Mouse (Mus musculus) lung, embryonic 16.5 days (tissue): ENCODE results near the gene Prcc. TPM values are rescaled to one million over a fixed set of nuclear protein-coding genes. Genes with fewer than 3 reads are reported as not detected.

ENCODE experiments used
- ATAC-seq: fragments of 200-750 bp; cut with Nextera tagmentation; 2 replicates; pipeline ENCODE4 v1.8.0; 2017; ENCODE audit warnings: low read depth, mild to moderate bottlenecking, moderate library complexity
- H3K27ac ChIP-seq: fragments of 300-500 bp; sonication (generic); 2 replicates; pipeline ENCODE4 v1.5.1; 2014; ENCODE audit warnings: mild to moderate bottlenecking, control low read depth, low read length
- H3K27me3 ChIP-seq: fragments of 300-500 bp; sonication (generic); 2 replicates; pipeline ENCODE4 v1.6.1; 2014; ENCODE audit warnings: low read depth, low read length, mixed read lengths; ENCODE audit not compliant: control insufficient read depth, insufficient read depth
- H3K36me3 ChIP-seq: fragments of 300-500 bp; sonication (generic); 2 replicates; pipeline ENCODE4 v1.6.1; 2014; ENCODE audit warnings: low read length; ENCODE audit not compliant: control insufficient read depth, insufficient read depth
- H3K4me1 ChIP-seq: fragments of 300-500 bp; sonication (generic); replicated peaks from 2 replicates; pipeline ENCODE4 v1.6.1; 2014; ENCODE audit warnings: low read length, mixed read lengths; ENCODE audit not compliant: control insufficient read depth, insufficient read depth
- H3K4me2 ChIP-seq: fragments of 300-500 bp; sonication (generic); 2 replicates; pipeline ENCODE4 v1.6.1; 2014; ENCODE audit warnings: low read depth, low read length, control low read depth
- H3K4me3 ChIP-seq: fragments of 300-500 bp; sonication (generic); 2 replicates; pipeline ENCODE4 v1.5.1; 2014; ENCODE audit warnings: mild to moderate bottlenecking, low read length, control low read depth
- H3K9ac ChIP-seq: fragments of 300-500 bp; sonication (generic); 2 replicates; pipeline ENCODE4 v1.6.1; 2014; ENCODE audit warnings: low read length, control low read depth
- H3K9me3 ChIP-seq: fragments of 300-500 bp; sonication (generic); 2 replicates; pipeline ENCODE4 v1.6.1; 2016; ENCODE audit warnings: low read length; ENCODE audit not compliant: control insufficient read depth
- WGBS: fragments of 180-500 bp; shearing (Covaris S2); extraction: QIAGEN DNeasy Blood & Tissue Kit; methylation state at CpG from one replicate; pipeline ENCODE4 v1.1.7; 2014; 5-methylcytosine and 5-hydroxymethylcytosine counted together
- polyA plus RNA-seq: library from polyadenylated mRNA; unstranded; fragments of >200 nt; fragmentation: Nextera tagmentation; extraction: Ambion mirVana; gene quantifications from 2 replicates; pipeline ENCODE4 v1.2.1, GENCODE M21; 2015

Prcc gene
- polyA plus RNA-seq, 1 experiment from 2014 or later = 11.7 TPM

DNA sequence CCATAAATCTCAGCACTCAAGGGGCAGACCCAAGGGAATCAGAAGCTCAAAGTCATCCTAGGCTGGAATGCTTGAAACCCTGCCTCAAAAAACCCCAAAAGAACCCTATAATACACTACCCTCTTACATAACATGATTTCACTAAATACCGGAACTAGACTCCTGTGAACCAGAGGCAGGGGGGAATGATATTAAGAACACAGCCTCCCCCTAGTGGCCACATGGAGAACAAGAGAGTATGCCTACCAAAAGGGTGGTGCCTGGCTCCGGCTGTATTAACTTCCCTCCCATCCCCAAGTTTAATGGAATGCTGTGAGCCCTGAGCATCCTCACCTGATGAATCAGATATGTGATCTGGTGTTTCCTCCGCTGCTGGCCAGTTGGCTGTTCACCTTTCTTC is 25.6 kb downstream of the Prcc start:
- Histone ChIP-seq H3K4me3 (no peak overlapping the region), H3K9ac (no peak overlapping the region), H3K27me3 (no peaks in the 10 kb centered on the region), H3K9me3 (no peaks in the 10 kb centered on the region), H3K36me3 (peaks cover 36% of the 10 kb centered on the region), H3K27ac (no peak overlapping the region), H3K4me1 (peaks cover 7% of the 10 kb centered on the region; the same call in 1 of the 2 replicates), H3K4me2 (no peak overlapping the region)
- peak; percentile 73 for ATAC-seq
- 33% methylated on average over 3 of the region's 3 CpGs for WGBS

DNA sequence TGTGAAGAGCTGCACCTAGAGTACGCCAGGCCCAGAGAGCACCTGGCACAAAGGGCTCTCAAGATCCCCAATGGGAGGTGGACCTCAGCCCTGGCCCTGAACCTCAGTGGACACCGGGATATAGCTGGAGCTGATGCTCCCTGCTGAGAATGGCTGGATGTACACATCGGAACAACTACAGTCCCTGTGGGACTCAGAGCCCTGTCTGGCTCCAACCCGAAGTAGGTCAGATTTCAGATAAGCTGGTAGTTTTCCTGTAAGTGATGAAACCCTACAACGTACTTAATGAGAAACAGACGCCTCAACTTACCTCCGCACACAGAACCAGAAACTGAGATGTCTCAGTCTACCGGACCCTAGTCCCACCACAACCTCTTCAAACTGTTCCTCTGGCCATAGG is 27.7 kb downstream of the Prcc start:
- H3K4me1 ChIP-seq = peaks cover 7% of the 10 kb centered on the region; the same call in 1 of the 2 replicates
- H3K4me3 ChIP-seq = no peak overlapping the region
- H3K9me3 ChIP-seq = no peaks in the 10 kb centered on the region
- no peak overlapping the region for H3K4me2 ChIP-seq
- no peaks in the 10 kb centered on the region for H3K27me3 ChIP-seq
- no peak overlapping the region for H3K27ac ChIP-seq
- peaks cover 25% of the 10 kb centered on the region for H3K36me3 ChIP-seq
- no peak for ATAC-seq
- no peak overlapping the region for H3K9ac ChIP-seq
- 89% methylated on average over 8 of the region's 8 CpGs for WGBS

DNA sequence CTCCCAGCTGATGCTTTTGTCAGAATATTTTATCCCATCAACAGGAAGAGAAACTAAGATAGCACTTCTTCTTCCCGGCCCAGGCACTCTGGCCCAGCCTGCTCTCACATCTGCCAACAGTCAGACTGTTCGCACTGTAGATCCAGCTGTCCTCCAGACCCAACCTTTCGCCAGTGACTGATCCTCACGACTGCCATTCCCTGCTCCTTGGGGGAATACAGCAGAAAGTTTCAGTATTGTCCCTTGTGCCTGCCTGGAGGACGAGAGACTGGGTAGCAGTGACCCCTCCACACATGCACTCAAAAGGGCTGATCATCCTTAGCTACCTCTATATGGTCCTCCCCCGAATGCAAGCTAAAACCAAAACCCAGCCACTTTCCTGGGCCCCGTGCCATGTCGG is 29.5 kb downstream of the Prcc start:
- H3K4me1 ChIP-seq = peaks cover 7% of the 10 kb centered on the region; the same call in 1 of the 2 replicates
- no peaks in the 10 kb centered on the region for H3K27me3 ChIP-seq
- no peaks in the 10 kb centered on the region for H3K9me3 ChIP-seq
- no peak for ATAC-seq
- H3K36me3 ChIP-seq = peaks cover 18% of the 10 kb centered on the region
- no peak overlapping the region for H3K9ac ChIP-seq
- no peak overlapping the region for H3K4me2 ChIP-seq
- 62% methylated on average over 8 of the region's 8 CpGs for WGBS
- H3K27ac ChIP-seq = no peak overlapping the region; the same call in 1 of the 2 replicates
- no peak overlapping the region for H3K4me3 ChIP-seq

DNA sequence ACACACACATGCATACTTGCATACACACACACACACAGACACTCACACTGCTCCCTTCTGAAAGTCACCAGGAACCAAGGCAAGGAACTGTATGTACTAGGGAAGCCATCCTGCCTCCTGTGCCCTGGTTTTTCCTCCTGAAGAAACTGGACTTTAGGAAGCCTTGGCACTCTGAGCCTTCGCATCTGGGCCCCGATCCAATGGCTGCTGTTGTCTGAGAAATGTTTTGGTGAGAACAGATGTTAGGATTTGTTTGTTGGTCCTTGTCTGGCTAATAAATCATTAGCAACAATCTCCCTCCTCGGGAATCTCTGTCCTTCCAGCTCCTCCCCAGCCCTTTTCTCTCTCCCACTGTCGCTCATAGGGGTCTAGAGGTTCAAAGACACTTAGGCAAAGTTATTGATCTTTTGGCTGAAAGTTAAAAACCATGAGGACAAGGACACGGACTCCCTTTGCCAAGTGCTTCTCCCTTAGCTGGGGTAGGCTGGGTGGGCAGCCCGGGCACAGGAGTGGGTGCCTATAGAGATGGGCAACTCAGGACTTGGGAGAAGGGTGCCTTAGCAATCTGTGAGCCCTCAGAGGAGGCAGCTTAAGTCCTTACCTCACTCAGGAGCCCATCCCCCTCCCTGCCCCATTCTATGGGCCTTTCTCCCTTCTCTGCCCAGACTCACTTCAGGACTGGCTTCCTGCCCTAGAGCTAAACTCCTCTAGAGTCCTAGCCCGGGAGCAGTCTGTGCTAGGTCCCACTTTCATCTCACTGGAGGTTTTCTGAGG is 30.4 kb downstream of the Prcc start:
- WGBS = 39% methylated on average over 7 of the region's 7 CpGs
- ATAC-seq = peak; percentile 32
- Histone ChIP-seq H3K4me3 (no peak overlapping the region), H3K36me3 (peaks cover 18% of the 10 kb centered on the region), H3K9ac (no peak overlapping the region), H3K27ac (no peak overlapping the region), H3K4me1 (peaks cover 7% of the 10 kb centered on the region; the same call in 1 of the 2 replicates), H3K9me3 (no peaks in the 10 kb centered on the region), H3K27me3 (no peaks in the 10 kb centered on the region), H3K4me2 (no peak overlapping the region)

DNA sequence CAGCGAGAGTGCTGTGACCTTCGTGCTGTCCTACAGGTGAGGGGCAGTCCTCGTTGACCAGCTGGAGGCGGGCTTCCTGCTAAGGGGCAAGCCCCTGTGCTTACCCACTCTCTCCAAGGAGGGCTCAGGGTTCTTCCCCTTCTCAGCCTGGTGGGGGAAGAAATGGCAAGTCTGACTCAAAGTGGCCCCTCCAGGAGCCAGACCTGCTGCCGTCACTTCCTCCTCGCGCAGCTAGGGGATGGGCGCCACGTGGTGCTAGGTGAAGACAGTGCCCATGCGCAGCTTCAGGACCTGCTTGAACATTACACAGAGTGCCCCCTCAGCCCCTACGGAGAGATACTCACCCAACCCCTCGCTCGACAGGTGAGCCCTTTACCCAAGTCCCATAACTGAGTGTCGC is 36.3 kb downstream of the Prcc start:
- no peaks in the 10 kb centered on the region for H3K4me1 ChIP-seq
- H3K4me2 ChIP-seq = no peak overlapping the region
- no peaks in the 10 kb centered on the region for H3K27me3 ChIP-seq
- 68% methylated on average over 14 of the region's 14 CpGs for WGBS
- H3K27ac ChIP-seq = no peak overlapping the region
- no peak overlapping the region for H3K4me3 ChIP-seq
- no peaks in the 10 kb centered on the region for H3K9me3 ChIP-seq
- H3K36me3 ChIP-seq = no peaks in the 10 kb centered on the region
- H3K9ac ChIP-seq = no peak overlapping the region
- ATAC-seq = no peak

DNA sequence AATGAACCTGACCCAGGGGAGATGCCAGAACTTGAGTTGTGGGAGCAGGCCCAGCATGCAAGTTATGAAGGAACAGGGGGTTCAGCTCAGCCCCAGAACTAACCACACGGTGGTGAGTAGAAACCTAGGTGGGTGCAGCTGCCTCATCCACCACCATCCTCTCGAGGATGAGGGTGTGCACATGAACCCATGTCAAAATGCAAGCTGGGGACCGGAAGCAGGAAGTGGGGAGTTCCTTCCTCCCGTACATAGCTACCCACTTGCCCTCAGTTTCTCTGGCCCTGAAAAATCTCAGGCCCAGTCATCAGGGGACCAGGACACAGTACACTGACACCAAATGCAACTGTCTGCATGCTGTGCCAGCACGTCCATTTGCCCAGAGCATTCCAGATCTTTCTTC is 37.7 kb downstream of the Prcc start:
- no peaks in the 10 kb centered on the region for H3K4me1 ChIP-seq
- no peak overlapping the region for H3K27ac ChIP-seq
- H3K4me3 ChIP-seq = no peak overlapping the region
- no peaks in the 10 kb centered on the region for H3K27me3 ChIP-seq
- H3K9ac ChIP-seq = no peak overlapping the region
- H3K36me3 ChIP-seq = no peaks in the 10 kb centered on the region
- no peaks in the 10 kb centered on the region for H3K9me3 ChIP-seq
- no peak for ATAC-seq
- H3K4me2 ChIP-seq = no peak overlapping the region
- WGBS = 66% methylated on average over 5 of the region's 5 CpGs

DNA sequence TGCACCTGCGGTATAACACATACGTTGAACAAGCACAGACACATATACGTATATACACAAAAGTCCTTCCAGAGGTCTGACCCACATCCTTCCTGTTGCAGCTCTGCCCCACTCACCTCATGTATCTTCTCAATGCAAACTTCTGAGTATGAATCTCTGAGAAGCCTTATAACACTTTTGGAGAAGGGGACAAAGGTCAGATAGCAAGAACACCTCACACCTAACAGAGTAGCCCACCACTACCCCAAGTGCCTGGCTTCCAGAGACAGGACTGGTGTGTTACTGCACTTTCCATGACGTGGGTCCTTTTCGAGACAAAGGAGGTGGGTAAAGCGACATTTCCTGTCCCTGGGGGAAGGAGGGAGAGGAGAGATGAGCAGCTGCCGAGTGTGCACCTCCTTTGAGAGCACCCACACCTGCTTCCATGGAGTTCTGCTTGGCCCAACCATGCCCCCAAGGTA is 38.7 kb downstream of the Prcc start, which contains the start of gene Sh2d2a:
Gene Sh2d2a, plus strand, starts transcription at position 106 of the 461 bp plus-strand sequence.
- no peak within 1 kb of the TSS for H3K4me2 ChIP-seq
- no peaks in the 10 kb centered on the region for H3K36me3 ChIP-seq
- H3K4me1 ChIP-seq = no peaks in the 10 kb centered on the region
- H3K4me3 ChIP-seq = no peak within 1 kb of the TSS
- H3K27ac ChIP-seq = no peak within 1 kb of the TSS
- WGBS = 57% methylated on average over 7 of the region's 7 CpGs
- no peak within 1 kb of the TSS for H3K9ac ChIP-seq
- no peaks in the 10 kb centered on the region for H3K9me3 ChIP-seq
- ATAC-seq = no peak
- H3K27me3 ChIP-seq = no peaks in the 10 kb centered on the region

DNA sequence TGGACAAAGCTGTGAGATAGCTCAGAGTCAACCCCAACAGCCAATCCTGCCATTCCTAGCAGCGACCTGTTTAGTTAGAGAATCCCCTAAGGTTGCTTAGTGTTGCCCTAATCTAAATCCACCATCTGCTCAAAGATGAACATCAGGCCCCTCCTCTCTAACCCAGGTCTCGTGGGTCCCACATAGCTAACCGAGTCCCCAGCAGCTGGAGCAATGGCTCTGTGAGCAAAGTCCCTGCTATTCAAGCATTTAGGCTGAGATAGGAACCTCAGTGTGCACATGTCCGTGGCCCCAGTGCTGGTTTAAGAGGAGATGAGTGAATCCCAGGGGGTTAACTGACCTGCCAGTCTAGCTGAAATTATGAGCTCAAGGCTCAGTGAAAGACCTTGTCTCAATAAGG is 39.2 kb downstream of the Prcc start:
- no peak overlapping the region for H3K4me2 ChIP-seq
- WGBS = 59% methylated on average over 4 of the region's 4 CpGs
- no peak overlapping the region for H3K9ac ChIP-seq
- no peak for ATAC-seq
- no peaks in the 10 kb centered on the region for H3K27me3 ChIP-seq
- H3K27ac ChIP-seq = no peak overlapping the region
- H3K4me1 ChIP-seq = no peaks in the 10 kb centered on the region
- H3K36me3 ChIP-seq = no peaks in the 10 kb centered on the region
- H3K9me3 ChIP-seq = no peaks in the 10 kb centered on the region
- H3K4me3 ChIP-seq = no peak overlapping the region

DNA sequence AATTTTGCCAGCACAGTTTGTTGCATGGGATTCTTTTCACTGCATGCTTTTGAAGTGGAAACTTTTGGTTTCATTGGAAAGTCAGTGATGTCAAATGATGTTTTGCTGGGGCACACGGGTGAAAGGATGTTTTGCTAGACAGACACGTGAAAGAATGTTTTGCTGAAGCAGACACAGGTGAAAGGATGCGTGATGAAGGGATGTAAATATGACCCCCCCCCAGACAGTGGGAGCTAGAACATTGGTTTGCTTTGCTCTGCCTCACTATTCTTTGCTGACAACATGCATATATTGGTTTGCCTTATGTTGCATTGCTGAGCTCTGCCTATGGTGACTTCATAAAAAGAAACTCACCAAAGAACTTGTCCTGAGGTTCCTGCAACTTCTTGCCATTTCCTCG is 40.4 kb downstream of the Prcc start:
- no peaks in the 10 kb centered on the region for H3K36me3 ChIP-seq
- ATAC-seq = no peak
- H3K9me3 ChIP-seq = no peaks in the 10 kb centered on the region
- no peak overlapping the region for H3K4me2 ChIP-seq
- H3K27ac ChIP-seq = no peak overlapping the region
- no peak overlapping the region for H3K9ac ChIP-seq
- H3K4me3 ChIP-seq = no peak overlapping the region
- H3K27me3 ChIP-seq = no peaks in the 10 kb centered on the region
- H3K4me1 ChIP-seq = no peaks in the 10 kb centered on the region
- WGBS = 74% methylated on average over 4 of the region's 4 CpGs
